Mouse (Mus musculus): ENCODE results near the gene Sufu. TPM values are rescaled to one million over a fixed set of nuclear protein-coding genes. Genes with fewer than 3 reads are reported as not detected.

The Sufu gene
- total and polyA plus RNA-seq, 3 experiments = 5.1 to 31.8 (median 25.7) TPM

GRCm38 (mm10) chr19:46367798-46368590, 28.7 kb upstream of the Sufu start:
- no peak for ATAC-seq (ENCODE audit: extremely low read depth, insufficient number of reproducible peaks, low FRiP score, poor library complexity, severe bottlenecking)
- TF ChIP-seq GATA1 (IDR thresholded peaks at IDR 0.05; ENCODE audit: borderline replicate concordance, low read length) (no peak), GATA2 (IDR thresholded peaks at IDR 0.05; ENCODE audit: borderline replicate concordance, low read depth, low read length) (no peak)

DNA sequence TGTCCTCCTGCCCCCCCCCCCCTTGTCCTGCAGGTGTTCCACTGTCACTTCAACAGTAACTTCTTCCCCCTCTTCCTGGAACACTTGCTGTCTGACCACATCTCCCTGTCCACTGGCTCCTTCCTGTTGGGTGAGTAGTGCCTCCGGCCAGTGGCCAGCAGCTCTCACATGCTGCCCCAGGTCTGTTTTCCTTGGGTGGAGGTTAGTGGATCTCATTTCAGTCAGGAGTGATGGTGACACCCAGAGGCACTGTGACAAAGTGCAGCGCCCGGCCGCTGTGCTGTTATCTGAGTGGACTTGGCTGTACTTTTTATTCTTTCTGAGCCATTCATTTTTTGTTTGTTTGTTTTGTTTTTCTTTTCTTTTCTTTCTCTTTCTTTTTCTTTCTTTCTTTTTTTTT, 27.5 kb upstream of the Sufu start:
- Histone ChIP-seq H3K9me3 (replicated peaks) (no peaks in the 10 kb centered on the region), H3K36me3 (replicated peaks) (no peaks in the 10 kb centered on the region), H3K4me3 (ENCODE audit: low read depth, low read length) (no peak overlapping the region), H3K27me3 (ENCODE audit: insufficient read depth, low read length) (peaks cover 42% of the 10 kb centered on the region), H3K4me1 (ENCODE audit: insufficient read depth, low read depth, low read length) (peaks cover 4% of the 10 kb centered on the region)
- ATAC-seq (ENCODE audit: extremely low read depth, insufficient number of reproducible peaks, low FRiP score, poor library complexity, severe bottlenecking) (peak; percentile 28; the same call in 1 of the 2 replicates), DNase-seq (ENCODE audit: low spot score) (peak; percentile 52)
- TF ChIP-seq GATA1 (IDR thresholded peaks at IDR 0.05; ENCODE audit: borderline replicate concordance, low read length) (no peak), POLR2AphosphoS5 (IDR thresholded peaks at IDR 0.05; ENCODE audit: insufficient replicate concordance, low read depth, low read length) (no peak), GATA2 (IDR thresholded peaks at IDR 0.05; ENCODE audit: borderline replicate concordance, low read depth, low read length) (no peak), TAL1 (conservative IDR thresholded peaks at IDR 0.05; ENCODE audit: low read depth, low read length) (no peak), CTCF (IDR thresholded peaks at IDR 0.05; ENCODE audit: low read depth, low read length) (no peak; the same call in 1 of the 2 replicates)

More at GRCm38 (mm10) chr19:46367798-46368590, 28.7 kb upstream of the Sufu start:
- Histone ChIP-seq H3K9me3 (replicated peaks) (no peaks in the 10 kb centered on the region), H3K36me3 (replicated peaks) (no peaks in the 10 kb centered on the region), H3K27me3 (ENCODE audit: insufficient read depth, low read length) (peaks cover 48% of the 10 kb centered on the region), H3K4me1 (ENCODE audit: insufficient read depth, low read depth, low read length) (peaks cover 9% of the 10 kb centered on the region), H3K4me3 (ENCODE audit: low read depth, low read length) (no peak overlapping the region)
- DNase-seq (ENCODE audit: low spot score) = no peak

DNA sequence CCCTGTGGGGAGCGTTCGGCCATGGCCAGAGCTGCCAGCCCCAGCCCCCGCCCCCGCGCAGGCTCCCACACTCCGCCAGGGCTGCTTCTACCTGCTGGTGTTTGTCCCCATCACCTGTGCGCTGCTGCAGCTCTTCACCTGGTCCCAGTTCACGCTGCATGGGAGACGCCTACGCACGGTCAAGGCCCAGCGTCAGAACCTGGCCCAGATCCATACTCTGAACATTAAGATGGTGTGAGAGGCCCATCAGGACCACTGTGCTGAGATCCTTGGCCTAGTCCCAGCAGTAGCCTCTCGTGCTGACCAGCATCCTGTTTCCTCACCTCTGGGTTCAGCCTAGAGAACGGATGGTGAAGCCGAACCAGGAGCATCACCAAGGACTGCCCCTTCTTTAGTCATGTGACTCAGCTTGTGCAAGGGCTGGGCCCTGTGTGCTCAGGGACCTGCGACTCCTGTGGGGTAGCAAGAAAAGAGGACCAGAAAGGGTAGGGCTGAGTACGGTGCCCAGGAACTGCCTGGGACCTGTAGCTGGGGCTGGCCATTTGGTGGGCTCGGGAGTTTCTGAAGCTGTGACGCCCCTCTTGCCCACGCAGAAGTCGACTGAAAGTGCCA, 22.1 kb upstream of the Sufu start:
- DNase-seq (ENCODE audit: low spot score) (no peak), ATAC-seq (ENCODE audit: extremely low read depth, insufficient number of reproducible peaks, low FRiP score, poor library complexity, severe bottlenecking) (no peak)
- no peaks in the 10 kb centered on the region; the same call in 1 of the 2 replicates for H3K4me1 ChIP-seq (ENCODE audit: insufficient read depth, low read depth, low read length)
- H3K4me3 ChIP-seq (ENCODE audit: low read depth, low read length) = no peak overlapping the region
- H3K9me3 ChIP-seq (replicated peaks) = no peaks in the 10 kb centered on the region
- no peak for TF ChIP-seq GATA2 (IDR thresholded peaks at IDR 0.05; ENCODE audit: borderline replicate concordance, low read depth, low read length)
- no peak for TF ChIP-seq TAL1 (conservative IDR thresholded peaks at IDR 0.05; ENCODE audit: low read depth, low read length)
- H3K36me3 ChIP-seq (replicated peaks) = peaks cover 40% of the 10 kb centered on the region
- peaks cover 19% of the 10 kb centered on the region for H3K27me3 ChIP-seq (ENCODE audit: insufficient read depth, low read length)

- no peak for DNase-seq (ENCODE audit: low spot score)
- H3K4me1 ChIP-seq (ENCODE audit: insufficient read depth, low read depth, low read length) = no peaks in the 10 kb centered on the region; the same call in 1 of the 2 replicates
- peaks cover 19% of the 10 kb centered on the region for H3K27me3 ChIP-seq (ENCODE audit: insufficient read depth, low read length)
- no peaks in the 10 kb centered on the region for H3K9me3 ChIP-seq (replicated peaks)
- no peak for ATAC-seq (ENCODE audit: extremely low read depth, insufficient number of reproducible peaks, low FRiP score, poor library complexity, severe bottlenecking)
- H3K4me3 ChIP-seq (ENCODE audit: low read depth, low read length) = no peak overlapping the region
- peaks cover 49% of the 10 kb centered on the region for H3K36me3 ChIP-seq (replicated peaks)
- no peak for TF ChIP-seq GATA1 (IDR thresholded peaks at IDR 0.05; ENCODE audit: borderline replicate concordance, low read length)
- no peak for TF ChIP-seq GATA2 (IDR thresholded peaks at IDR 0.05; ENCODE audit: borderline replicate concordance, low read depth, low read length)
- TF ChIP-seq CTCF (IDR thresholded peaks at IDR 0.05; ENCODE audit: low read depth, low read length) = no peak
- no peak for TF ChIP-seq POLR2AphosphoS5 (IDR thresholded peaks at IDR 0.05; ENCODE audit: insufficient replicate concordance, low read depth, low read length)
Observed at GRCm38 (mm10) chr19:46375489-46375888, 21.2 kb upstream of the Sufu start.

- no peak for ATAC-seq (ENCODE audit: extremely low read depth, insufficient number of reproducible peaks, low FRiP score, poor library complexity, severe bottlenecking)
- no peak for TF ChIP-seq POLR2AphosphoS5 (IDR thresholded peaks at IDR 0.05; ENCODE audit: insufficient replicate concordance, low read depth, low read length)
- TF ChIP-seq GATA2 (IDR thresholded peaks at IDR 0.05; ENCODE audit: borderline replicate concordance, low read depth, low read length) = no peak
- no peak for TF ChIP-seq TAL1 (conservative IDR thresholded peaks at IDR 0.05; ENCODE audit: low read depth, low read length)
- TF ChIP-seq CTCF (IDR thresholded peaks at IDR 0.05; ENCODE audit: low read depth, low read length) = no peak
- TF ChIP-seq GATA1 (IDR thresholded peaks at IDR 0.05; ENCODE audit: borderline replicate concordance, low read length) = no peak
- peaks cover 53% of the 10 kb centered on the region for H3K36me3 ChIP-seq (replicated peaks)
- H3K27me3 ChIP-seq (ENCODE audit: insufficient read depth, low read length) = peaks cover 19% of the 10 kb centered on the region
- no peaks in the 10 kb centered on the region; the same call in 1 of the 2 replicates for H3K4me1 ChIP-seq (ENCODE audit: insufficient read depth, low read depth, low read length)
- no peak for DNase-seq (ENCODE audit: low spot score)
- no peaks in the 10 kb centered on the region for H3K9me3 ChIP-seq (replicated peaks)
- H3K4me3 ChIP-seq (ENCODE audit: low read depth, low read length) = no peak overlapping the region
Observed at GRCm38 (mm10) chr19:46375891-46376290, 20.8 kb upstream of the Sufu start.

- Histone ChIP-seq H3K4me1 (ENCODE audit: insufficient read depth, low read depth, low read length) (no peaks in the 10 kb centered on the region), H3K4me3 (ENCODE audit: low read depth, low read length) (no peak overlapping the region), H3K36me3 (replicated peaks) (peaks cover 94% of the 10 kb centered on the region), H3K9me3 (replicated peaks) (no peaks in the 10 kb centered on the region), H3K27me3 (ENCODE audit: insufficient read depth, low read length) (no peaks in the 10 kb centered on the region)
- DNase-seq (ENCODE audit: low spot score) = no peak
- TF ChIP-seq POLR2AphosphoS5 (IDR thresholded peaks at IDR 0.05; ENCODE audit: insufficient replicate concordance, low read depth, low read length) (no peak), TAL1 (conservative IDR thresholded peaks at IDR 0.05; ENCODE audit: low read depth, low read length) (no peak), CTCF (IDR thresholded peaks at IDR 0.05; ENCODE audit: low read depth, low read length) (no peak), GATA2 (IDR thresholded peaks at IDR 0.05; ENCODE audit: borderline replicate concordance, low read depth, low read length) (no peak), GATA1 (IDR thresholded peaks at IDR 0.05; ENCODE audit: borderline replicate concordance, low read length) (no peak)
- no peak for ATAC-seq (ENCODE audit: extremely low read depth, insufficient number of reproducible peaks, low FRiP score, poor library complexity, severe bottlenecking)
Observed at GRCm38 (mm10) chr19:46382275-46382674, 14.4 kb upstream of the Sufu start.
